Mouse (Mus musculus): ENCODE data around the gene Taar8b. TPM values are rescaled to one million over a fixed set of nuclear protein-coding genes. Genes with fewer than 3 reads are reported as not detected.

Gene Taar8b
- total RNA-seq (2023), result not detected in 2 replicates

GRCm38 (mm10) chr10:24092194-24092593 lies at the start of gene Taar8b:
Gene Taar8b (minus strand): TSS chr10:24092294.

GRCm38 (mm10) chr10:24109434-24109833 lies 17.3 kb upstream of the Taar8b start, which contains the start of gene Taar9:
Gene Taar9 (minus strand): TSS chr10:24109534.

DNA sequence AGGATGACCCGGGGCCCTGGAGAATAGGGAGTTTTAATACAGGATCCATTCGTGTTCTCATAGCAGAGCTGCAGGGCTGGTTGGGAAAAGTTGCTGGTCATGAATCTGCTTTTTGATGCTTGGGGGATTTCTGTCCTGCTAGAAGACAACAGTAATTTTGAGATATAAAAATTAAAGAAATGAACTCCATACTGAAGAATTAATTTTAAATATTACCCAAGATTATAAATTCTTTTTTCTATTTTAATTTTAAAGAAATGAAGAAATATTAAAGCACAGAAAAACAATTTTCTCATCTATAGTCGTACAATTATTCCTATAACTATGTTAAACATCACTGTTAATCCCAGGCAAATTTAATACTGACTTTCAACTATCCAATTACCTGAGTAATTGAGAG lies 9.7 kb upstream of the Taar8b start, which contains the start of gene Taar8c:
Taar8c (minus strand) TSS at position 101 of the 400 bp plus-strand sequence.

DNA sequence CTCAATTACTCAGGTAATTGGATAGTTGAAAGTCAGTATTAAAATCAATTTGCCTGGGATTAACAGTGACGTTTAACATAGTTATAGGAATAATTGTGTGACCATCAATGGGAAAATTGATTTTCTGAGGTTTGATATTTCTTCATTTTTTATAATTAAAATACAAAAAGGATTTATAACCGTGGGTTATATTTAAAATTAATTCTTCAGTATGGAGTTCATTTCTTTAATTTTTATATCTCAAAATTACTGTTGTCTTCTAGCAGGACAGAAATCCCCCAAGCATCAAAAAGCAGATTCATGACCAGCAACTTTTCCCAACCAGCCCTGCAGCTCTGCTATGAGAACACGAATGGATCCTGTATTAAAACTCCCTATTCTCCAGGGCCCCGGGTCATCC lies 15.9 kb downstream of the Taar8b start, which contains the start of gene Taar8a:
Taar8a (plus strand) TSS at position 301 of the 400 bp plus-strand sequence.

GRCm38 (mm10) chr10:24049210-24049609 lies 42.9 kb downstream of the Taar8b start, which contains the start of gene Taar7f:
Gene Taar7f (plus strand): TSS chr10:24049510.

Other genes starting within 250 kb of the Taar8b start
- gene Vnn3, start 240.8 kb downstream of the Taar8b start, total RNA-seq (2023), result 42.8 and 50.9 TPM in 2 replicates
- not detected in 2 replicates for gene Vnn1, start 197.6 kb downstream of the Taar8b start, total RNA-seq (2023)
- gene Taar1, start 171.9 kb downstream of the Taar8b start, total RNA-seq (2023), result not detected in 2 replicates
- gene Taar2, start 153.7 kb downstream of the Taar8b start, total RNA-seq (2023), result not detected in 2 replicates
- not detected in 2 replicates for gene Taar3, start 142.7 kb downstream of the Taar8b start, total RNA-seq (2023)
- gene Taar4, start 131.8 kb downstream of the Taar8b start, total RNA-seq (2023), result not detected in 2 replicates
- not detected in 2 replicates for gene Taar5, start 121.6 kb downstream of the Taar8b start, total RNA-seq (2023)
- gene Taar6, start 106.6 kb downstream of the Taar8b start, total RNA-seq (2023), result not detected in 2 replicates
- gene Taar7a, start 98.8 kb downstream of the Taar8b start, total RNA-seq (2023), result not detected in 2 replicates
- not detected in 2 replicates for gene Taar7b, start 92.4 kb downstream of the Taar8b start, total RNA-seq (2023)
- not detected in 2 replicates for gene Taar7d, start 65.1 kb downstream of the Taar8b start, total RNA-seq (2023)
- gene Taar7e, start 54.7 kb downstream of the Taar8b start, total RNA-seq (2023), result not detected in 2 replicates
- not detected in 2 replicates for gene Taar7f, start 42.8 kb downstream of the Taar8b start, total RNA-seq (2023)
- not detected in 2 replicates for gene Taar8a, start 15.8 kb downstream of the Taar8b start, total RNA-seq (2023)
- not detected in 2 replicates for gene Taar8c, start 9.6 kb upstream of the Taar8b start, total RNA-seq (2023)
- not detected in 2 replicates for gene Taar9, start 17.2 kb upstream of the Taar8b start, total RNA-seq (2023)
- 82.1 and 86.0 TPM in 2 replicates for gene Stx7, start 57.0 kb upstream of the Taar8b start, total RNA-seq (2023)
- not detected in 2 replicates for gene Moxd1, start 131.2 kb upstream of the Taar8b start, total RNA-seq (2023)